Mouse (Mus musculus): ENCODE data around the gene Clec2e.
"Not testable (repeated sequence)": the region's sequence is repeated elsewhere in the genome, so short reads cannot be mapped to it uniquely, and the experiment has no call there.

The Clec2e gene

GRCm38 (mm10) chr6:129100794-129101193, at the start of gene Clec2e:
Gene Clec2e, minus strand, starts transcription at chr6:129100913.
- not testable (repeated sequence) for DNase-seq

- no peak for DNase-seq
These were observed 46.1 kb upstream of the Clec2e start for GRCm38 (mm10) chr6:129146812-129147211.

GRCm38 (mm10) chr6:129132604-129133341, 32.1 kb upstream of the Clec2e start:
- no peak for DNase-seq

- DNase-seq, result no peak
These were observed 26.1 kb upstream of the Clec2e start for GRCm38 (mm10) chr6:129126861-129127260.

- not testable (repeated sequence) for DNase-seq
These were observed 23.8 kb upstream of the Clec2e start for GRCm38 (mm10) chr6:129124531-129124930.

GRCm38 (mm10) chr6:129116223-129116622, 15.5 kb upstream of the Clec2e start:
- no peak for DNase-seq

- not testable (repeated sequence) for DNase-seq
These were observed 13.5 kb upstream of the Clec2e start for GRCm38 (mm10) chr6:129114237-129114636.

- no peak for DNase-seq
These were observed 13.1 kb upstream of the Clec2e start for GRCm38 (mm10) chr6:129113769-129114168.

GRCm38 (mm10) chr6:129113030-129113673, 12.4 kb upstream of the Clec2e start:
- DNase-seq, result no peak

- peak; percentile 19 for DNase-seq
These were observed 11.8 kb upstream of the Clec2e start for GRCm38 (mm10) chr6:129112526-129112925.

- no peak for DNase-seq
These were observed 7.2 kb upstream of the Clec2e start for GRCm38 (mm10) chr6:129107916-129108315.

- DNase-seq, result no peak
These were observed 2.3 kb upstream of the Clec2e start for GRCm38 (mm10) chr6:129102858-129103555.

GRCm38 (mm10) chr6:129101604-129102003, 891 bp upstream of the Clec2e start:
- no peak for DNase-seq

- DNase-seq, result peak; percentile 28
These were observed 2.8 kb downstream of the Clec2e start for GRCm38 (mm10) chr6:129097929-129098328.

GRCm38 (mm10) chr6:129095166-129095565, 5.5 kb downstream of the Clec2e start:
- DNase-seq, result peak; percentile 36

- DNase-seq, result not testable (repeated sequence)
These were observed 12.1 kb downstream of the Clec2e start for GRCm38 (mm10) chr6:129088596-129088995.

GRCm38 (mm10) chr6:129088161-129088560, 12.6 kb downstream of the Clec2e start:
- peak; percentile 48 for DNase-seq

GRCm38 (mm10) chr6:129086031-129086430, 14.7 kb downstream of the Clec2e start:
- DNase-seq, result not testable (repeated sequence)

- no peak for DNase-seq
These were observed 15.6 kb downstream of the Clec2e start for GRCm38 (mm10) chr6:129085098-129085497.

- DNase-seq, result peak; percentile 52
These were observed 33.7 kb downstream of the Clec2e start for GRCm38 (mm10) chr6:129066986-129067385.

GRCm38 (mm10) chr6:129066530-129066929, 34.2 kb downstream of the Clec2e start:
- DNase-seq, result no peak

- no peak for DNase-seq
These were observed 34.9 kb downstream of the Clec2e start for GRCm38 (mm10) chr6:129065857-129066256.

- no peak for DNase-seq
These were observed 35.3 kb downstream of the Clec2e start for GRCm38 (mm10) chr6:129065407-129065806.

- DNase-seq, result no peak
These were observed 42.7 kb downstream of the Clec2e start for GRCm38 (mm10) chr6:129058013-129058412.
